Comparison of ENCODE assay signal across 8 mouse cellular contexts in the genomic region with DNA sequence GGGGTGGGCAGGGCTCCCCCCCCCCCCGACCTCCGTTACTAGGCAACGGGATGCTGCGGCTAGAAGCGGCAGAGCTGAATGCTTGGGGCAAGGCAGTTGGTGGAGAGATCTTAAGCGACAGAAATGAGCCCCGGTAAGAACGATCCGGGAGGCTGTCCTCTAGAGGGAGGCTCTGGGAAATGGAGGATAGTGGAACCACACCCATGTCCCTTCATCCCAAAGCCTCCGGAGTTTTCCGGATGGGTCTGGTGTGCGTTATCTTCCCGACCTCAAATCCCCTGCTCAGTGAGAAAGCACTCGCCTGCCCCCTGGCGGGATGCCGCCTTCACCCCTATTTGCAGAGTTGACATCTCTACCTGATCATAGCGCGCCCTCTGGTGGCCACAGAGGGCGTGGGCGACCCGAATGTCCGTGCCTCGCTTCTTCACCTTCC. TPM values are rescaled to one million over a fixed set of nuclear protein-coding genes. Genes with fewer than 3 reads are reported as not detected.
A peak's percentile ranks its signal among the peaks of the same experiment; 100 is the strongest.
DNase-seq lines count a peak whose midpoint lies in the region; ATAC-seq and TF ChIP-seq lines count a peak whose summit lies in the region.

Gene Ccdc110, plus strand, starts transcription at position 38 of the 433 bp plus-strand sequence.

- peak within 1 kb of the TSS; percentile 35 for H3K4me3 ChIP-seq in embryonic facial prominence, embryonic 13.5 days
- peak within 1 kb of the TSS; percentile 44 for H3K4me3 ChIP-seq in limb, embryonic 10.5 days
- peak within 1 kb of the TSS; percentile 42 for H3K4me3 ChIP-seq in midbrain, embryonic 13.5 days (replicated peaks)
- H3K4me3 ChIP-seq in small intestine, adult 2 months (ENCODE audit: low read depth, low read length) = peak within 1 kb of the TSS; percentile 50

- TF ChIP-seq CTCF in small intestine, adult 2 months (IDR thresholded peaks at IDR 0.05; ENCODE audit: extremely low read depth, insufficient read length, insufficient replicate concordance, low read depth, low read length) = peak; percentile 100

- peak within 1 kb of the TSS; percentile 52 for H3K9ac ChIP-seq in embryonic facial prominence, embryonic 13.5 days
- peak within 1 kb of the TSS; percentile 50 for H3K9ac ChIP-seq in midbrain, embryonic 13.5 days (replicated peaks)

- ATAC-seq in embryonic facial prominence, embryonic 13.5 days (ENCODE audit: insufficient number of reproducible peaks, insufficient read depth, low FRiP score, low TSS enrichment, low read depth) = peak; percentile 69
- peak; percentile 94 for ATAC-seq in midbrain, embryonic 13.5 days

- H3K27me3 ChIP-seq in embryonic facial prominence, embryonic 13.5 days = peaks cover 4% of the 10 kb centered on the region
- no peaks in the 10 kb centered on the region for H3K27me3 ChIP-seq in limb, embryonic 10.5 days (ENCODE audit: low read depth, poor library complexity, severe bottlenecking)
- peaks cover 11% of the 10 kb centered on the region for H3K27me3 ChIP-seq in midbrain, embryonic 13.5 days
- H3K27me3 ChIP-seq in small intestine, adult 2 months (ENCODE audit: control insufficient read depth, insufficient read depth, low read length) = no peaks in the 10 kb centered on the region; the same call in 1 of the 2 replicates

- DNase-seq in 3T3-L1 (ENCODE audit: low read depth, low spot score) = peak; percentile 88
- DNase-seq in adrenal gland, postnatal 36 days = peak; percentile 96 to 97
- DNase-seq in heart, adult 18-20 months = peak; percentile 92 to 99
- peak; percentile 95 for DNase-seq in kidney, adult 18-20 months
- peak; percentile 99 for DNase-seq in limb, embryonic 10.5 days (ENCODE audit: low spot score)

- no peak within 1 kb of the TSS for H3K27ac ChIP-seq in embryonic facial prominence, embryonic 13.5 days
- no peak within 1 kb of the TSS for H3K27ac ChIP-seq in limb, embryonic 10.5 days
- H3K27ac ChIP-seq in midbrain, embryonic 13.5 days = no peak within 1 kb of the TSS
- H3K27ac ChIP-seq in small intestine, adult 2 months (ENCODE audit: insufficient read depth, low read depth, low read length) = no peak within 1 kb of the TSS

- H3K9me3 ChIP-seq in embryonic facial prominence, embryonic 13.5 days = 0 out of 2 replicates have a peak, but pooled peaks cover 5% of the 10 kb centered on the region
- H3K9me3 ChIP-seq in limb, embryonic 10.5 days (replicated peaks) = no peaks in the 10 kb centered on the region
- peaks cover 11% of the 10 kb centered on the region; the same call in 1 of the 2 replicates for H3K9me3 ChIP-seq in midbrain, embryonic 13.5 days

- no peaks in the 10 kb centered on the region for H3K4me1 ChIP-seq in embryonic facial prominence, embryonic 13.5 days
- peaks cover 6% of the 10 kb centered on the region; the same call in 1 of the 2 replicates for H3K4me1 ChIP-seq in limb, embryonic 10.5 days
- no peaks in the 10 kb centered on the region for H3K4me1 ChIP-seq in midbrain, embryonic 13.5 days (replicated peaks)
- no peaks in the 10 kb centered on the region for H3K4me1 ChIP-seq in small intestine, adult 2 months (ENCODE audit: control insufficient read depth, insufficient read depth, insufficient read length, low read length)

- TF ChIP-seq POLR2A in small intestine, adult 2 months (IDR thresholded peaks at IDR 0.05; ENCODE audit: low read depth, low read length) = no peak

- H3K4me2 ChIP-seq in embryonic facial prominence, embryonic 13.5 days = peak within 1 kb of the TSS; percentile 60
- H3K4me2 ChIP-seq in midbrain, embryonic 13.5 days (replicated peaks) = peak within 1 kb of the TSS; percentile 61

- no peaks in the 10 kb centered on the region for H3K36me3 ChIP-seq in embryonic facial prominence, embryonic 13.5 days
- H3K36me3 ChIP-seq in limb, embryonic 10.5 days = no peaks in the 10 kb centered on the region
- H3K36me3 ChIP-seq in midbrain, embryonic 13.5 days = no peaks in the 10 kb centered on the region
- no peaks in the 10 kb centered on the region for H3K36me3 ChIP-seq in small intestine, adult 2 months (ENCODE audit: control insufficient read depth, insufficient read depth, low read length)

- under 1% methylated on average over 23 of the region's 23 CpGs for WGBS in embryonic facial prominence, embryonic 13.5 days
- WGBS in limb, embryonic 10.5 days = 8% methylated on average over 23 of the region's 23 CpGs
- WGBS in midbrain, embryonic 13.5 days = under 1% methylated on average over 23 of the region's 23 CpGs
- WGBS in small intestine, adult 2 months = 7% methylated on average over 23 of the region's 23 CpGs

RNA-seq across cellular contexts. Expression of gene Ccdc110, which starts in this region (rescaled TPM):
- not detected for total RNA-seq in adrenal gland, postnatal 36 days (2021)
- not detected in 2 replicates for polyA plus RNA-seq in embryonic facial prominence, embryonic 13.5 days (2015; fragmentation: Nextera tagmentation; extraction: Ambion mirVana)
- total RNA-seq in heart, adult 18-20 months (2021) = not detected
- not detected in 2 replicates for polyA plus RNA-seq in limb, embryonic 10.5 days (2016; fragmentation: Nextera tagmentation; extraction: Ambion mirVana)
- polyA plus RNA-seq in midbrain, embryonic 13.5 days (2015; fragmentation: Nextera tagmentation; extraction: Ambion mirVana) = 0.20 and 0.31 TPM in 2 replicates
- 0.04 TPM in 1 of 2 replicates, not detected in the other for polyA plus RNA-seq in small intestine, adult 2 months (2012; rRNA removed)

Comparison
In these comparisons a context has a peak if more than half of its experiments do, and no peak if none do; other contexts are left out.
1. Peak in DNase-seq in adrenal gland, postnatal 36 days; RNA of the gene not detected or under 1 TPM.
2. Peak in ATAC-seq, H3K4me3 ChIP-seq, H3K9ac ChIP-seq and H3K4me2 ChIP-seq in embryonic facial prominence, embryonic 13.5 days; RNA of the gene not detected or under 1 TPM.
3. Peak in DNase-seq in heart, adult 18-20 months; RNA of the gene not detected or under 1 TPM.
4. Peak in DNase-seq and H3K4me3 ChIP-seq in limb, embryonic 10.5 days; RNA of the gene not detected or under 1 TPM.
5. Peak in ATAC-seq, H3K4me3 ChIP-seq, H3K9ac ChIP-seq and H3K4me2 ChIP-seq in midbrain, embryonic 13.5 days; RNA of the gene not detected or under 1 TPM.